Mouse (Mus musculus) liver, embryonic 12.5 days (tissue): ENCODE measurements at regions not wholly inside any gene's neighbourhood (a gene's known extent, or its start where the extent isn't known, plus 50 kb on each side); places are given as distances from the start of the nearest gene placed in this dataset.
A peak's percentile ranks its signal among the peaks of the same experiment; 100 is the strongest.

Source experiments
- ATAC-seq: fragments of 200-750 bp; cut with Nextera tagmentation; 2 replicates; pipeline ENCODE4 v1.8.0; 2017; ENCODE audit warnings: moderate number of reproducible peaks, mild to moderate bottlenecking, moderate library complexity
- H3K27ac ChIP-seq: fragments of 300-500 bp; sonication (generic); 2 replicates; pipeline ENCODE4 v1.5.1; 2016; ENCODE audit warnings: mild to moderate bottlenecking
- H3K27me3 ChIP-seq: fragments of 300-500 bp; sonication (generic); replicated peaks from 2 replicates; pipeline ENCODE4 v1.6.1; 2016; ENCODE audit warnings: mild to moderate bottlenecking, moderate library complexity
- H3K36me3 ChIP-seq: fragments of 300-500 bp; sonication (generic); 2 replicates; pipeline ENCODE4 v1.6.1; 2016; ENCODE audit warnings: mild to moderate bottlenecking, moderate library complexity
- H3K4me1 ChIP-seq: fragments of 300-500 bp; sonication (generic); 2 replicates; pipeline ENCODE4 v1.6.1; 2016
- H3K4me2 ChIP-seq: fragments of 300-500 bp; sonication (generic); 2 replicates; pipeline ENCODE4 v1.6.1; 2016; ENCODE audit warnings: mild to moderate bottlenecking, moderate library complexity
- H3K4me3 ChIP-seq: fragments of 300-500 bp; sonication (generic); 2 replicates; pipeline ENCODE4 v1.5.1; 2016; ENCODE audit warnings: mild to moderate bottlenecking, moderate library complexity
- H3K9ac ChIP-seq: fragments of 300-500 bp; sonication (generic); 2 replicates; pipeline ENCODE4 v1.6.1; 2016; ENCODE audit warnings: mild to moderate bottlenecking, moderate library complexity
- H3K9me3 ChIP-seq: fragments of 300-500 bp; sonication (generic); replicated peaks from 2 replicates; pipeline ENCODE4 v1.6.1; 2016; ENCODE audit warnings: mild to moderate bottlenecking, moderate library complexity
- WGBS: fragments of 180-500 bp; shearing (Covaris S2); methylation state at CpG from one replicate; pipeline ENCODE4 v1.1.7; 2016; ENCODE audit not compliant: insufficient replicate concordance; 5-methylcytosine and 5-hydroxymethylcytosine counted together

DNA sequence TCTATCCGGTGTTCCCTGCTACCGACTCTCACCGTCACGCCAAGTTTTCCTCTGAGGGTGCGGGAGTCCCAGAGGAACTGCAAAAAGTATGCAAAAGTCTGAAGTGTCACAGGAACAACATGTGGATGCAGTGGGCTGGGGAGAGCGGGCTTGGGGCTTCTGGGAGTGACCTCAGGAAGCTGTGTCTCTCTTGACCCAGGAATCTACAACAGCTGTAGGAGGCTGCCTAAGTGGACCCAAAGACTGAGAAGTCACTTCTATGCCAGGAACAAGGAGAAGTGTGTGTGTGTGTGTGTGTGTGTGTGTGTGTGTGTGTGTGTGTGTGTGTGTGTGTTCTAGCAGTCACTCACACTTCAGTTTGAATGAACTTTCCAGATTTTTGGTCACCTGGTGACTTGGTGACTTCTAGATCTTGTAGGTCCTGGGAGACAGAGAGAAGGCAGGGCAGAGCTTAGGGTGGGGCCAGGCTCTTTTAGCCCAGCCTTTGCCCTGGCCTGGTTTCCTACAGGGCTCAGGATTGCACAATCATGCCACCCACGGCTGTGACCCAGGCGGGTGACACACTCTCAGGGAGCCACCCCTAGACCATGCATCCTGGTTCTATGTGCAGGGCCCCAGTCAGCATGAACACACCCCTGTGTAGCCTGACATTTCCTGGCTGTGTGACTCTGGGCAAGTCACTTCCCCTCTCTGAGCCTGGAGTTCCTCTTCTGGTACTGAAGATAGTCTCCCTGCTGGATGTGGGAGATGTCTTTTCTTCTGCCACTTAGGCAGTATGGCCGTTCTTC is 70.2 kb upstream of the Tmem189 start:
- WGBS: 58% methylated on average over 9 of the region's 9 CpGs
- H3K4me2 ChIP-seq: no peak overlapping the region
- no peaks in the 10 kb centered on the region for H3K36me3 ChIP-seq
- no peak overlapping the region for H3K9ac ChIP-seq
- ATAC-seq: peak; percentile 69
- peak overlapping the region; percentile 37; the same call in 1 of the 2 replicates for H3K27ac ChIP-seq
- no peak overlapping the region for H3K4me3 ChIP-seq
- peaks cover 61% of the 10 kb centered on the region for H3K4me1 ChIP-seq
- H3K9me3 ChIP-seq: no peaks in the 10 kb centered on the region
- H3K27me3 ChIP-seq: peaks cover 4% of the 10 kb centered on the region; the same call in 1 of the 2 replicates

DNA sequence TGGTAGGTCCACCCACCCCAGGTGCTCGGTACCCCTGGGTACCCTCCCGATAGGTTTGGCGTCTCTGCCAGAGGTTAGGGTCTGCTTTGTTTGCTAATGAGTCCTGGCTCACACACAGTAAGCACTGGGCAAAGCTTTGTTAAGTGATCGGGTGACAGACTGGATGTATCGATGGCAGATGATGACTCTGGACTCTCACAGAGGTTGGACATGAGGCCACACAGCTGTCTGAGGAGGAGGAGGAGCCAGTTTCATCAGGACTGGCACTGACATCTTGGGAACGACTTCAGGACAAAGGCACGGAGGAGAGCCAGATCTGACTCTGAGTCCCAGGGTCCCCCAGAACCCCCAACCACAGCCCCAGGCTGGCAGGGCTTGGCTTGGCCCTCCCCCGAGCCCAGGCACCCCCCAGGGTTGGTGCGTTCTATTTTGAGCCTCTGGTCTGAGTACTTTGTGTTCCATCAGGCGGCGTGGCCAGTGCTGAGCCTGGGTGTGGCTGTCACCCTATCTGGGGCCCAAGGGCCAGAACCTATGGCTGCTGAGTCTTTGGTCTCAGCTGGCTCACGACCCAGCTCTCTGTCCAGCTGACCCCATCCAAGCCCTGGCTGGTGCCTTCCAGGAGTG is 67.6 kb upstream of the Tmem189 start:
- no peak for ATAC-seq
- Histone ChIP-seq H3K27ac (no peak overlapping the region), H3K4me2 (peak overlapping the region; percentile 19; the same call in 1 of the 2 replicates), H3K36me3 (no peaks in the 10 kb centered on the region), H3K4me1 (peaks cover 57% of the 10 kb centered on the region), H3K27me3 (peaks cover 15% of the 10 kb centered on the region; the same call in 1 of the 2 replicates), H3K4me3 (no peak overlapping the region), H3K9ac (no peak overlapping the region), H3K9me3 (no peaks in the 10 kb centered on the region)
- WGBS: 43% methylated on average over 12 of the region's 12 CpGs

DNA sequence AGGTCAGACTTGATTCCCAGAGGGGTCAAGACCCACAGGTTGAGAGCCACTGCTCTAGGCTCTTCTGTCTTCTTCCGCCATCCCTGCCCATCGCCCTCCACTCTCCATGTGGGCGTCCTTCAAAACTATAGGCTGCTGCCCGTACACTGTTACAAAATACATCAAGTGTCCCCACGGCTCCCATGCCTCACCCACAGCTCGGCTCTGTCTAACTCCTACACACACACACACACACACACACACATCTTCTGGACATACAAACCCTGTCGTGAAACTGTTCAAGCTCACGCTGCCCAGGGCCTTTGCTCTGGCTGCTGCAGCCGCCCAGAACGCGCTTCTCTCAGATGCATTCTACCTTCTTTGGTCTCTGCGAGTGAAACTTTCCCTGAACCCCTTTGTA is 67.1 kb upstream of the Tmem189 start:
- H3K36me3 ChIP-seq: no peaks in the 10 kb centered on the region
- H3K4me2 ChIP-seq: no peak overlapping the region
- no peaks in the 10 kb centered on the region for H3K9me3 ChIP-seq
- no peak overlapping the region for H3K9ac ChIP-seq
- ATAC-seq: no peak
- peaks cover 51% of the 10 kb centered on the region for H3K4me1 ChIP-seq
- H3K27me3 ChIP-seq: peaks cover 15% of the 10 kb centered on the region; the same call in 1 of the 2 replicates
- no peak overlapping the region for H3K27ac ChIP-seq
- WGBS: 81% methylated on average over 12 of the region's 12 CpGs
- no peak overlapping the region for H3K4me3 ChIP-seq

GRCm38 (mm10) chr2:167754929-167755551 is 65.4 kb upstream of the Tmem189 start:
- no peak for ATAC-seq
- Histone ChIP-seq H3K4me2 (no peak overlapping the region), H3K27ac (peak overlapping the region; percentile 39; the same call in 1 of the 2 replicates), H3K4me1 (peaks cover 42% of the 10 kb centered on the region), H3K36me3 (no peaks in the 10 kb centered on the region), H3K4me3 (no peak overlapping the region), H3K9me3 (no peaks in the 10 kb centered on the region), H3K9ac (no peak overlapping the region), H3K27me3 (peaks cover 15% of the 10 kb centered on the region; the same call in 1 of the 2 replicates)
- 63% methylated on average over 22 of the region's 22 CpGs for WGBS

DNA sequence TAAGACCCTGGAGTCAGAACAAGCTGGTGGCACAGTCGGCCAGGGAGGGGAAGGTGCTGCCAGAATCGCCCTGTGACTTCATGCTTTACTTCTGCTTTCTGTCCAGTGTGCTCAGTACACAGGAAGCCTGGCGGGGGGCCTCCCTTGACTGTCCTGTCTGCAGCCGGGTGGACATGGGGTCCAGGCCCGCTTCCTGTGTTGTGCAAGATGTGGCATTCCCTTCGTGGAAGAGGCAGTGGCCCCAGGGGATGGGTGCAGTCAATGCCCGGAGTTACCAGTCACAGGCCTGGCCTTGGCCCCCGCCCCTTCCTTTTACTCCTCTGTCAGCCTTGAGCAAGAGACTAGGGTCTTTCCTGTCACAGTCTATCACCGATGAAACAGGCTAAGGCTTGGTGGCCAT is 64.3 kb upstream of the Tmem189 start:
- no peaks in the 10 kb centered on the region for H3K36me3 ChIP-seq
- H3K4me3 ChIP-seq: no peak overlapping the region
- no peak overlapping the region for H3K4me2 ChIP-seq
- H3K9me3 ChIP-seq: no peaks in the 10 kb centered on the region
- peaks cover 15% of the 10 kb centered on the region; the same call in 1 of the 2 replicates for H3K27me3 ChIP-seq
- peaks cover 36% of the 10 kb centered on the region for H3K4me1 ChIP-seq
- peak; percentile 33 for ATAC-seq
- WGBS: 21% methylated on average over 9 of the region's 9 CpGs
- no peak overlapping the region for H3K9ac ChIP-seq
- peak overlapping the region; percentile 39; the same call in 1 of the 2 replicates for H3K27ac ChIP-seq

GRCm38 (mm10) chr2:167752805-167753556 is 63.4 kb upstream of the Tmem189 start:
- H3K9ac ChIP-seq: no peak overlapping the region
- peaks cover 31% of the 10 kb centered on the region for H3K4me1 ChIP-seq
- H3K36me3 ChIP-seq: no peaks in the 10 kb centered on the region
- 45% methylated on average over 12 of the region's 12 CpGs for WGBS
- no peak overlapping the region for H3K4me2 ChIP-seq
- peaks cover 15% of the 10 kb centered on the region; the same call in 1 of the 2 replicates for H3K27me3 ChIP-seq
- H3K9me3 ChIP-seq: no peaks in the 10 kb centered on the region
- H3K4me3 ChIP-seq: no peak overlapping the region
- no peak for ATAC-seq
- H3K27ac ChIP-seq: no peak overlapping the region

DNA sequence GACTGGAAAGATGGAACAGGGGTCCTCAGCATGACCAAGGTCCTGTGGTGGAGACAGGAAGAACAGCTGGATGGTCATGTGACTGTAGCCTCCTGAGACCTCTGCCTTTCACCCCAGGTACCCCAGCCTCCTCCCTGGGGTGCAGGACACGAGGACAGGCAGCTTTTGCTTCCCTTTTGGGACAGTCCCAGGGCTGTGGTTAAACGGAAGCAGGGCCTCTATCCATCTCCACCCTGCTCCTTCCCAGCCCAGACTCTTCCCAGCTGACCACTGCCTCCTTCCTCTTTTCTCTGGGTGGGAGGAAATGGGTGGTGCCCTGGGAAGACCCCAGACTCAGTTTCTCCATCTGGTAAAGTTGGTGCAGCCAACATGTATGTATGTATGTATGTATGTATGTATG is 62.0 kb upstream of the Tmem189 start:
- no peak overlapping the region for H3K4me3 ChIP-seq

GRCm38 (mm10) chr2:167748297-167748696 is 58.7 kb upstream of the Tmem189 start:
- 80% methylated on average over 6 of the region's 6 CpGs for WGBS
- H3K27me3 ChIP-seq: 0 out of 2 replicates have a peak, but pooled peaks cover 2% of the 10 kb centered on the region
- no peak overlapping the region for H3K27ac ChIP-seq
- no peak overlapping the region for H3K9ac ChIP-seq
- H3K36me3 ChIP-seq: no peaks in the 10 kb centered on the region
- ATAC-seq: no peak
- peaks cover 32% of the 10 kb centered on the region for H3K4me1 ChIP-seq
- no peak overlapping the region for H3K4me3 ChIP-seq
- no peaks in the 10 kb centered on the region for H3K9me3 ChIP-seq
- no peak overlapping the region for H3K4me2 ChIP-seq

More for the DNA sequence above, 62.0 kb upstream of the Tmem189 start:
- no peak overlapping the region for H3K4me2 ChIP-seq
- H3K36me3 ChIP-seq: no peaks in the 10 kb centered on the region
- H3K9me3 ChIP-seq: no peaks in the 10 kb centered on the region
- WGBS: 11% methylated on average over 2 of the region's 2 CpGs
- ATAC-seq: no peak
- peaks cover 15% of the 10 kb centered on the region; the same call in 1 of the 2 replicates for H3K27me3 ChIP-seq
- no peak overlapping the region for H3K27ac ChIP-seq
- peaks cover 32% of the 10 kb centered on the region for H3K4me1 ChIP-seq
- H3K9ac ChIP-seq: no peak overlapping the region

GRCm38 (mm10) chr2:167747164-167747843 is 57.7 kb upstream of the Tmem189 start:
- Histone ChIP-seq H3K4me1 (peaks cover 32% of the 10 kb centered on the region), H3K9ac (peak overlapping the region; percentile 33; the same call in 1 of the 2 replicates), H3K27me3 (0 out of 2 replicates have a peak, but pooled peaks cover 2% of the 10 kb centered on the region), H3K4me2 (peak overlapping the region; percentile 26; the same call in 1 of the 2 replicates), H3K27ac (no peak overlapping the region), H3K9me3 (no peaks in the 10 kb centered on the region), H3K36me3 (no peaks in the 10 kb centered on the region), H3K4me3 (no peak overlapping the region)
- WGBS: 46% methylated on average over 13 of the region's 13 CpGs
- peak; percentile 73 for ATAC-seq

GRCm38 (mm10) chr2:167746344-167746743 is 56.7 kb upstream of the Tmem189 start:
- Histone ChIP-seq H3K9me3 (no peaks in the 10 kb centered on the region), H3K4me1 (peaks cover 32% of the 10 kb centered on the region), H3K4me3 (no peak overlapping the region), H3K4me2 (no peak overlapping the region), H3K9ac (no peak overlapping the region), H3K27ac (no peak overlapping the region), H3K36me3 (no peaks in the 10 kb centered on the region), H3K27me3 (0 out of 2 replicates have a peak, but pooled peaks cover 2% of the 10 kb centered on the region)
- 77% methylated on average over 4 of the region's 4 CpGs for WGBS
- no peak for ATAC-seq

DNA sequence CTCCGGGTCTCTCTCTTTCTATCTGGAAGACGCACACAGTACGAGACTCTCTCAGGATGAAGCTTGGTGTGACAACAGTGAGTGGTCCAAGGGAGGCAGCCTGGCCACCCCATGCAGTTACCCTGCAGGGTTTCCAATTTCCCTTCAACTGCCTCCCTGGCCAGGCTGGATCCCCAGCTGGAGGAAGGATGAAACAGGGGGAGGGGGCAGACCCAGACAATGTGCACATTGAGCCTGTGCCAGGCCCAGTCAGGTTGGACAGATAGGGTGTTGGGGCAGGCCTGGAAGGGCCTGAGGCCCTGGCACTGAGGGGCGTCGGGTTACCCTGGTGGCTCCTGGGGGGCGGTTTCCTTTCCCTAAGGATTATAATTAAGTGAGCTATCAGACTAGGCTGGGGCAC is 55.8 kb upstream of the Tmem189 start:
- no peaks in the 10 kb centered on the region for H3K36me3 ChIP-seq
- no peak overlapping the region for H3K27ac ChIP-seq
- no peak overlapping the region for H3K4me2 ChIP-seq
- no peak for ATAC-seq
- no peaks in the 10 kb centered on the region for H3K9me3 ChIP-seq
- no peak overlapping the region for H3K4me3 ChIP-seq
- H3K27me3 ChIP-seq: 0 out of 2 replicates have a peak, but pooled peaks cover 2% of the 10 kb centered on the region
- H3K9ac ChIP-seq: no peak overlapping the region
- WGBS: 82% methylated on average over 6 of the region's 6 CpGs
- H3K4me1 ChIP-seq: peaks cover 32% of the 10 kb centered on the region
